Mouse (Mus musculus) right cerebral cortex, adult 18-20 months (tissue): Measurements from ENCODE around the gene Kdm6a.

Experiments
- DNase-seq: peaks from one replicate; pipeline ENCODE4 v3.0.0; 2022; ENCODE audit warnings: mixed read lengths

Gene Kdm6a

DNA sequence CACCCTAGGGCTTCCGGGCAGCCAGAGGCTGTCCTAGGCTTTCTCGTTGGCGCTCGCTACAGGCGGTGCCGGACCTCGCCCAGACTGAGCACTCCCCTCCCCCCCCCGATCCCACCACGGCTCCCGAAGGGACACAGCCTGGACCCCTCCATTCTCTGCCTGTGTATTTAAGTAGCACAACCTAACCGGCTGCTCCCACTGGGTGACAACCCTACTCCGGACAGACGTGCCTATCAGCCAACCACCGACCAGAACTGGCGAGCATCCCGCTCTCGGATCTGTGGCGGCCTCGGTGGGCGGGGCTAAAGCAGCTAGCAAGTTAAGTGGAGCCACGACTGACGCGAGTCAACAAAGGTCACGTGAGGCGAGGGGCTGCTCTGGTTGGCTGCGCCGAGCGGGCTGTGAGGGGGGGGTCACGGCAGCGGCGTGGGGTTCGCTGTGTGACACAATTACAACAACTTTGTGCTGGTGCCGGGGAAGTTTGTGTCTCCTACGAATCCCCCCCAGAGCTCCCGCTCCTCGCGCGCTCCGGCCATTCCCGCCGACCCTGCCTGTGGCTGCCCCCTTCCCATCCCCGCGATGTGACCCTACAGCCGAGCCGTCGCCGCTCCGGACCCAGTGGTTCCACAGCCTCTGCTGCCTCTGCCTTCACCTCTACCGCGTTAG is at the start of gene Kdm6a:
Kdm6a (plus strand) TSS at position 384 of the 666 bp plus-strand sequence.
- DNase-seq = peak; percentile 99

DNA sequence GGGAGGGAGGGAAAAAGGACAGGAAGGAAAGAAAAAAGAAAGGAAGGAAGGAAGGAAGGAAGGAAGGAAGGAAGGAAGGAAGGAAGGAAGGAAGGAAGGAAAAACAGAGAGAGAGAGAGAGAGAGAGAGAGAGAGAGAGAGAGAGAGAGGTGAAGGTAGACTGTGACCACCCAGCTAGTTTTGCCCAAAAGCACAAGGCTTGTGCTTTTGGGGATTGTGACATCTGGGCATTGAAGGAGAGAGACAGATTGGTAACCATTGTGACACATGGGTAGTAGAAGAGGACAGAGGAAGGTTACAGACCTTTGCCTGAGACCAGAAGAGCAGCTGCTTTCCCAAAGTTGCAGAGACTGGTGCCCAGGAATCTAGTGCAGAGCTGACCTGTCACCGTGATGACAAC is 16.8 kb upstream of the Kdm6a start, which contains the start of gene Dusp21:
Dusp21 (plus strand) TSS at position 301 of the 400 bp plus-strand sequence.
- no peak for DNase-seq

DNA sequence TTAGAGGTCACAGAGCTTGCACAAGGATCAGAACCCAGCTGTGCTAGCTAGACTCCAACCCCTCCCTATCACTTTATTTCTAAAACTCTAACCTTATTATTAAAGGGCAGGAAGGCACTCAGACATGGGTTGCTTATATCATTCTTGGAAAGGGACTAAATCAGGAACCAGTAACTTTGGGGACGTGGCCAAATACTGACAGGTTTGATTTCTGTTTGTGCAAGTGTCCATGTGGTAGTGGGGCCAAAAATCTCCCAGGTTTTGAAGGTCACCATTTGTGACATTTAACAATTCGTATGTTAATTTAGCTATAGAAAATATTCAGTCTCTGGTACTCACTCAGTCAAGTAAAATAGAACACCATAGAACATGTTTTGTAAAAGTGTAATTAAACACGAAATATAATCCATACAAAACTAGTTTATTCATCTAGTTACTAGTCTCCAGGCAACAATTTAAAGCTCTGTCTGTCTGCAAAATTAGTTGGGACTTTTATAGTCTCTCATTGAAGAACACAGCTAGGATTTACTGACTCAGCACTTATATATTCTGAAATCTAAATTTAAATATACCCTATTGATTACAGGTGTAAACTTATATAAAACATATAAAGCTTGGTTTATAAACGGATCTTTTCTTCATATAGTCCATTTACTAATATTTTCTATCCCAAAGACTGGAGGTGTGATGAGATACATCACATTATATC is 1.5 kb upstream of the Kdm6a start:
- no peak for DNase-seq

DNA sequence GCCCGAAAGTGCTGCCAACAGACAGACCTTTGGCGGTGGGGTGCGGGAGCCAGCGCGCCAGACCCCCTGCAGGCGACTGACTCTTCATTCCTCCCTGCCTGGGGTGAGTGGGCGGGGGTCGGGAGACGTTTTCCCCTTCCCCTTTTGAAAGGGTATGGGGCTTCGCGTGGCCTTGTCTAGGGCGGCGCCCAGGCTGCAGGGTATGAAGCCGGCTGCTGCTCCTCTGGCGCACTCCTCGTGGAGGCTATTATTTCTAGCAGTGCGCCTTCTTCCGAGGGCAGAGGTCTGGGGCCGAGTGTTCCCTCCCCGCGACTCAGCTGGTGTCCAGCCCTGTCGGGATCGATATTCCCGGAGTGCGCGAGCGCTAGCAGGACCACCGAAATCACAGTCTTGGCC is 581 bp upstream of the Kdm6a start:
- DNase-seq = no peak

DNA sequence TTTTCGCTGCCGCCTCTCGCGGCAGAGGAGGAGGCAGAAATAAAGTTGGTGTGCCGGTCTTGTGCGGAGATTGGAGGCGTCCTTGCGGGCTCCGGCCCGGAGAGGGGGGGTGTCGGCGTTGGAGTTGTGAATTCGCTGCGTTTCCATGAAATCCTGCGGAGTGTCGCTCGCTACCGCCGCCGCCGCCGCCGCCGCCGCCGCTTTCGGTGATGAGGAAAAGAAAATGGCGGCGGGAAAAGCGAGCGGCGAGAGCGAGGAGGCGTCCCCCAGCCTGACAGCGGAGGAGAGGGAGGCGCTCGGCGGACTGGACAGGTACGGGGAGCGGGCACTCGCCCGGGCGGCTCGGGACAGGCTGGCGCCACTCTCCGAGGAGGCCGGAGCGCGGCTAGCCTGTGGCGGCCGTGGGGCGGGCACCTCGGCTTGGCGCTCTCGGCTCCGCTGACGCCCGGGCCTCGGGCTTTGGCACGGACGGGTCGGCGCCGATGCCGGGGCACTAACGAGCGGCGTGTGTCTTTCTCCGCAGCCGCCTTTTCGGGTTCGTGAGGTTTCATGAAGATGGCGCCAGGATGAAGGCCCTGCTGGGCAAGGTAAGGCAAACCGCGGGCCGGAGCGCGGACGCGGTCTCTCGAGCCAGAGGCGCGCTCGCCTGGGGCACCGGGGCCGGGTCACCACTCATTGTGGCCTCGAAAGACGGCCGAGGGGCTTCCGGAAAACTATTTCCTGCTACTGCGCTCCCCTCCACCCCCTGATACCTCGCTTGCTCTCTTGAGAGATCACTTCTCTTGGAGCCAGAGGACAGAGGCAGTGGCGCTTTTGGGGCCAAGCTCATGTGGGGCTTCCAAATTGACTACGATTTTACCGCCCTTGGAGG is 721 bp downstream of the Kdm6a start:
- DNase-seq = peak; percentile 37

DNA sequence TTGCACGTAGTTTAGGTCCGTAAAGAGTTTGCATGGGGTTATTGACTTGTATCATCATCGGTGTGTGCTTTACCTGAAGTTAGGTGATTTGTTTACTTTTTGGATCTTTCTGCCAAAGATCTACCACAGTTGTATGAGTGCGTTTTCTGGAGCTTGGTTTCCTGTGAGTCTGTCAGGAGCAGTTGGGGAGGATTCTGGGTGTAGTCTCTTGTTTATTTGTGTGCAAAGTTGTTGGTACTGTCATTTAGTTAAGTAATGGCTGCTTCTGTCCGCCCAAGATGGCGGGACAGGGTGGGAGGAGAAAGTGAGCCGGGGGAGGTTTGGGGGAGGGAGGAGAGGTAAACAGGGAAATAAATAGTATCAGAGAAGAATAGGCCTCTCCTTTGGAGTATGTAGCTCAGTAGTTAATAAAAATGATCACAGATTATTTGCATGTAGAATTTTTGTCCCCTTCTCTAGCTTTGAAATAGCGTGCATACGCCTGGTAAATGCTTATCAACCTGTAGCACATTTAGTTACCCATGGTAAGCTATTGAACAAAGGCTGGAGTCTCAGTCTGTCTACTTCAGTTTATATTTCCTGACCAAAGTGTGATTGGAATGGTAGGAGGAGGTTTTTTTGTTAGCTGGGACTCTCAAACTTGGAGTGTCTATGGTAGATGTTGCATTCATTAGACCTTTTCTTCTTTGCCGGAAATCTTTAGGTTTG is 1.7 kb downstream of the Kdm6a start:
- peak; percentile 3 for DNase-seq

DNA sequence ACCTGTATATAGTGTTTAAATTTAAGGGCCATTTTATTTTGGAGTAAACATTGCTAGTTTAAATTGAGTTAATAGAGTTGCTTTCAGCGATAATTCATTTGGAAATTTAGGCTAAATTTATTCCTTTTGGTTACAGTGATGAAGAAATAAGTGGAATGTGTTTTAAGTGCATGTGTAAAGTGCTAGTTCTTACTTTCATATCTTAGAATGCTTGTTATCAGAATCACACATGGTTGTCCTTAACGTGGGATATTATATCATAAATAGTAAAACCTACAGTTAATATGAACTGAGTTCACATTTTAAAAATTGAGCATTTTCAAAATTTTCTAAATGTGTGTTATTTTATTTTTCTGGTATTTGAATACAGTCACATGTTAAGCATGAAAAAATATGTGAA is 2.7 kb downstream of the Kdm6a start:
- no peak for DNase-seq

DNA sequence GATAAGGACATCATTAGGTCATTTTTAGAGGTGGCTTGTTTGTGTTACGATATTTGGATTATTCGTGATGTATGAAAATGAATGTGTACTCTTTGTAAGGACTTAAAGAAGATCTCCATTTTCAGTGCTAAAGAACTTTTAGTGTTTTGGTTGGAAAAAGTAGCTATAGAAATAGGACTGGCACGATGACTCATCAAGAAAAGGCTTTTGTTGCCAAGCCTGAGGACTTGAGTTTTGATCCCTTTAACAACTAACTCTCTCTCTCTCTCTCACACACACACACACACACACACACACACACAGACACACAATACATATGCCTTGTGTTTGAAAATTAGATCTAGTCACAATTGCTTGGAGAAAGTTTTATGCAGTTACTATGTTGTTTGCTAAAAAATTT is 4.6 kb downstream of the Kdm6a start:
- no peak for DNase-seq

DNA sequence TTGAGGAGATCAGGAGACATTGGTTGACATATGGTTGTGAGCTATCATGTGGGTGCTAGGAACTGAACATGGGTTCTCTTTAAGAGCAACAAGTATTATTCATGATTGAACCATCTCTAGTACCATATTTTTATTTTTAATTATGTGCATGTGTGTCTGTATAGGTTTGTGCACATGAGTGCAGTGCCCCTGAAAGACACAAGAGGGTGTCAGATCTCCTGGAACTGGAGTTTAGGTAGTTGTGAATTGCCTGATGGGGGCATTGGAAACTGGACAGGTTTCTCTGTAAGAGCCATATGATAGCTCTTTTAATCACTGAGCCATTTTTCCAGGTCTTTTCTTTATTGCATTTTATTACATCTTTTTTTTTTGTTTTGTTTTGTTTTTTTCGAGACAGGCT is 6.6 kb downstream of the Kdm6a start:
- DNase-seq = no peak

DNA sequence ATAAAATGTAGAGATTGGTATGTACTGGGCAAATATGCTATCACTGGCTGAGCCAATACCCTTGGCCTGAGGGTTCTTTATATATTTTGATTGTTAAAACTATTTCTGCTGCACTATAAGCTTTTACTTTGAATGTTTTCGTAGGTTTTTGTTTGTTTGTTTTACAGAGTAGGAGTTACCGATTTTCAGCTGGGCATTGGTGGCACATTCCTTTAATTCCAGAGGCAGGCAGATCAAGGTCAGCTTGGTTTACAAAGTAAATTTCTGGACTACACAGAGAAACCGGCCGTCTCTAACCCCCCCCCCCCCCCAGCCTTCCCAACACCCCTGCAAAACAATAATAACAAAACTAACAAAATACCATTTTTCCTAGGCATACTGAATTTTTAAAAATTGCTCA is 12.5 kb downstream of the Kdm6a start:
- DNase-seq = no peak

DNA sequence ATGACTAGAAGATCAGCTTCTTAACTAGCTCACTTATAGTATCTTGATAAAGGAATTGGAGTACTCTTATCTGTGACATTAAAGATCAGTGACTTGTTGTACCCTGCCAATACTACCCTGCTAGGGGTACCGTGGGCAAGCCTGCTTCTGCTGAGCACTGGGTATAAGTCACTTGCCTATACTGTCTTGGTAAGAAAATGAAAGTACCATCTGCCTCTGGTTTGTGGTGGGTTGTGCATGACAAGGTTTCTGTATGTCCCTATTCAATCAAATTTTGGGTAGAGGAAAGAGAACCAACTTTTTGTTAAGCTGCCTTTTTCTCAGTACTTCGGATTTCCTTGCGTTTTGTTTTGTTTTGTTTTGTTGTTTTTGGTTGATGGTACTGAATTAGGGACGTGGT is 15.4 kb downstream of the Kdm6a start:
- no peak for DNase-seq

DNA sequence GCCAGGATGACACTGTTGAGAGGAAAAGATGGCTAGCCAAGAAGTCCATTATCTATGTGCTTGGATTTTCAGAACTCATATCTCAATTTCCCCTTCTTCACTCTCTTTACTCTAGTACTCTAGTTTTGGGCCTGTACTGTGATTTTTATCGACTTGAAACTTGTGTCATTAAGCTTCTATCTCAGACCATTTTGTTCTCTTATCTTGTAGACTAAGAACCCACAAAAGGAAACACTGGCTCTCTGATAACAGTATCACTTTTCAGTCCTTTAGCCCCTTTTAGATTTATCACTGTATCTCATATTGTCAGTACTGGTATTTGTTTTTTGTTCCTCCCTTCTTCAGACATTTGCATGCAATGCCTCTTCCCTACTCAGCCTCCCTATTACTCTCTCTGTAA is 17.1 kb downstream of the Kdm6a start:
- no peak for DNase-seq

DNA sequence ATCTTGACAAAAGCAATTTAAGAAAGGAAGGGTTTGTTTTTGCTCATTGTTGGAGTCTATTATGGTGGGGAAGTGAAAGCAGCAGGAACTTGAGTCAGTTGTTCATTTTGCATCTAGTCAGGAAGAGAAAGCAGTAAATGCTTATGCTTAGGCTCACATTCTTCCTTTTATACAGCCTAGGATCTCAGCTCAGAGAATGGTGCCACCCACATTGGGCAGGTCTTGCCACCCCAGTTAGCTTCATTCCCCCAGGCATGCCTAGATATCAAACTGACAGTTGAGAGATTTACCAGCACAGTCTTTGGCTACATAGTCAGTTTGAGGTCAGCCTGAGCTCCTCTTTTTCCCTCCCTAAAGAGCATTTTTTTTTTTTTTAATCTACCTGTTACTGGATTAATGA is 24.8 kb downstream of the Kdm6a start:
- no peak for DNase-seq

DNA sequence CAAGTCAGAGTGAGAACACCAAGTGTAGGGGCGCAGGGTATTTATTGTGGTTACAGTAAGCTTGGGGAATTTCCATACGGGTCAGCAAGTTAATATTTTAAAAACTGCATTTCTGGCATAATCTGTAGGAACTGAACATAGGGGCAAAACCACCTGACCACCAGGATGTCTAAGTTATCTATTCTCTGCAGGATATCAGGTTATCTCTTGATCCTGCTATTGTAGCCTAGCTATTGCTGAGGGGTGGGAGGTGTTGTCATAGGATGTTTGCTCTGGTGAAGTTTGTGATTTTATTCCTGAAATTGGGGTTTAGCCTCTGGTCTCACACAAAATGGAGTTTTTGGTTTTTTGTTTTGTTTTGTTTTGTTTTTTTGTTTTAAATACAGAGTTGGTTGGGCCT is 25.9 kb downstream of the Kdm6a start:
- DNase-seq = no peak

DNA sequence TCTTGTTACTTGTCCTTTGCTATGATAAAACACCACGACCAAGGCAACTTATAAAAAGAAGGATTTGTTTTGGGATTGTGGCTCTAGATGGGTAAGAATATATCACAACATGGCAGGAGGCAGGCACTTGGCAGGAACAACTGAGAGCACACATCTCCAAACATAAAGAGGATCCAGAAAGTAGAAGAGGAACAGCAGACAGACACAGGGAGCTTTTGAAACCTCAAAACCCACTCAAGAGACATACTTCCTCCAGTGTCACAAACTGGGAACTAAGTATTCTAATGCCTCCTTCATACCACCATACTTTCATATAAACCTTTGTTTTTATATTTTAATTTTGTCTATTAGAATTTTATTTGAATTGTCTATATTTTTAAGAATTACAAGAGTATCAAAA is 77.2 kb downstream of the Kdm6a start:
- DNase-seq = no peak

DNA sequence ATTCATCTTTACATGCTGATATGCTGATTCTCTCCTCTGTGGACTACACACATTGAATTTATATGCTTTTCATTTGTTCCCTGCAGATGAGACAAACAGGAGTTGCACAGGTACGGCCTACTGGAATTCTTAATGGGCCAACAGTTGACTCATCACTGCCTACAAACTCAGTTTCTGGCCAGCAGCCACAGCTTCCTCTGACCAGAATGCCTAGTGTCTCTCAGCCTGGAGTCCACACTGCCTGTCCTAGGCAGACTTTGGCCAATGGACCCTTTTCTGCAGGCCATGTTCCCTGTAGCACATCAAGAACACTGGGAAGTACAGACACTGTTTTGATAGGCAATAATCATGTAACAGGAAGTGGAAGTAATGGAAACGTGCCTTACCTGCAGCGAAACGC is 88.2 kb downstream of the Kdm6a start:
- no peak for DNase-seq

DNA sequence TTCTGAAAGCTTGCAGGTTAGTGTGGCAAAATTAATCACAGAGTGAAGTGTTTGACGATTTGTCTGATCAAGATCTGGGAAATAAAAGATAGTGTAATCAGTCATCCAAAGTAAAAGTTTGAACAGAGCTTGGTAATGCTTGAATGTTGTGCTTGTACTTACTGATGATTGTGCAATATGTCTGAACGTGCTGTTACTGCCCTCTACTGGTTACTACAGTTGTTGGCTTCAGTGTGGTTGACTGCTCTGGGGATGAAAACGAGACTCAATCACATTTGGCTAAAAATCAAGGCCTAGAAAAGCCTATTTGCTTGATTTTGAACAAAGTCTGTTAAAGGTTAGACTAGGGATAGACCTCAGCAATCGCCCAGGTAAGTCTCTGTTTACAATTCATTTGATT is 92.4 kb downstream of the Kdm6a start:
- peak; percentile 40 for DNase-seq

DNA sequence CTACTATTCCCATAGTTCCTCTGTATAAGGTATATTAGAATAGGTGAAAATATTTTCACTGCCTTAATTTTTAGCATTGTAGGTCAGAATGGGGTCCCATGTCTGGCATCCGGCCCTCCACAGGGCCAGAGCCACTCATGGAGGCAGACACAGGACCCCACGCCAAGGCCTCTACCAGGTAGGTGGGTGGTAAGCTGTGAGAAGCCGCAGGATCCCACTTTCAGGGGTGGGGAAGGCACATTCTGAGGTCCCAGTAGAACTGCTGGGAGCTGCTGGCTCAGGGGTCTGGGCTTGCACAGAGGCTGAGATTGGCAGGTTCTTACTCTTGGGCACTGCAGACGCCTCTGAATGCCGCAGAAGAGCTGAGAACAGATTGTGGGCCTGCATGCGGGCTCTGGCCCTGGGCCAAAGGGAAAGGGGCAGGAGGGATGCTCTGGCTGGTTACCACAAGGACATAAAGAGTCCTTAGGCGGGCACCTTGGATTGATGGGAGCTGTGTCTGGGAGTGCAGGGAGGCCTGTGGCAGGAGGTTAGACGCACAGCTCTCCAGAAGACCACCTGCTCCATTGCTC is 95.9 kb downstream of the Kdm6a start:
- no peak for DNase-seq

DNA sequence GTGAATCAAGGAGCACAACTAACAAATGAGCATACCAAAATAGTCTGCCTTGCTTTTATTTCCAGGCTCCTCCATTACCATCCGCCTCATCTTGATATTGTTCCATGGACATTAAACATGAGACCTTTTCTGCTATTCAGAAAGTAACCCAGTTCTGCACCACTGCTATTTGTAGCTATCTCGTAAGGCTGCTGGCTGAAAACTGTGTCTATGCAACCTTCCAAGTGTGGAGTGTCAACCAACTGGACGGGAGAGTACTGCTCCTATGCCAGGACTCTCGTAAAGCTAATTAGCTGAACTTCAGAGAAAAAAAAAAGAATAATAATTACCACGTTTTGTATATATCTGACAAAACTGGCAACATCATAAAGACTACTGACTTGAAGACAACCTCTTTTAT is 116.2 kb downstream of the Kdm6a start:
- DNase-seq = no peak

DNA sequence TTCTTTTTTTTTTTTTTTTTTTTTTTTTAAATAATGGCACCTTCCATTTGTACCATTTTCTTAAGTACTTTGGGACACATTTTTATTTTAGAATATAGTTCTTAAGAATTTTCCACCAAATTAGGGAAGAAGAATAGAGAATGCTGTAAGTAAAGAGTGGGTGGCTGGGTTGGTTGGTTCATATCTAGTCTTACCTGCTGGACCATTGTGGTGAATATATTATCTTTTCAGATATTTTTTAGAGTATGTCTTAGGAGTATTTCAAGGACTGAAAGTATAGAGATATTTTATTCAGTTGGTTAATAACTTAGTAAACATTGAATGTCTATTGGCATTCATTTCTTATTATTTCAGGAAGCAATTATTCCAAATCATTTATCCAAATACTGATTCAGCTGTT is 117.8 kb downstream of the Kdm6a start:
- DNase-seq = no peak
